Mouse (Mus musculus): ENCODE measurements around the gene Acot12.
"Not testable (repeated sequence)": the region's sequence is repeated elsewhere in the genome, so short reads cannot be mapped to it uniquely, and the experiment has no call there.

The Acot12 gene

DNA sequence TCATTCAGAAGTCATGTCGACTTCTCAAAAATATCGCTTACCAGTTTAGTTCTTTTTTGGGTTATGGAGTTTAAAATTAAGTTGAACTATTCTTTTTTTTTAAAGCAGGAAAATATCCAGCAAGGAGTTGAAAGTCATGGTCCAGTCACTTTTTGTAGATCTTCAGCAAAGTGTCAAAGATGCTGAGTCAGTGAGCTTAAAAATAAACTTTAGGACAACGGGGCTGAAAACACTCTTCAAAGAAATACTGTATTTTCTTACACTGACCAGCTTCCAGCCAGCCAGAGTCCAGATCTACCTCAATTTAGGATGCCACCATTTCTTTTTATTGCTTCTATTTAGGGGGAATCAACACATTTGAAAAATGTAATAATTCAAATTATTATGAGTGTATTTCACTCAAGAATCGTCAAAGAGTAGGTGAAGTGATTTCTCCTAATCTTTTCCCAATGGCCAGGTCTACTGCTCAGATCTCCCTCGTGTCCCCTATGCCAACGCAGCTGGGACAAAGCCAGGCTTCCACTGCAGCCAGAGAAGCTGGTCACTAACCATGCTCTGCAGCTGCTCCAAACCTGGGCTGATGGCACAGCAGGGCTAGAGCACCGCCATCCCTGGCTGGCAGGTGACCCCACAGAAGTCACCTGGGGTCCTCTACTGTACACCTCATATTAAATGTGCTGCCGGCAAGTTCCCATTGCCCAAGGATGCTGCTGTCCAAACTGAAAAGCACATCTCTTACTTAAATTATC is 19.2 kb downstream of the Acot12 start:
- no peak for DNase-seq (ENCODE audit: low read depth, low spot score)

DNA sequence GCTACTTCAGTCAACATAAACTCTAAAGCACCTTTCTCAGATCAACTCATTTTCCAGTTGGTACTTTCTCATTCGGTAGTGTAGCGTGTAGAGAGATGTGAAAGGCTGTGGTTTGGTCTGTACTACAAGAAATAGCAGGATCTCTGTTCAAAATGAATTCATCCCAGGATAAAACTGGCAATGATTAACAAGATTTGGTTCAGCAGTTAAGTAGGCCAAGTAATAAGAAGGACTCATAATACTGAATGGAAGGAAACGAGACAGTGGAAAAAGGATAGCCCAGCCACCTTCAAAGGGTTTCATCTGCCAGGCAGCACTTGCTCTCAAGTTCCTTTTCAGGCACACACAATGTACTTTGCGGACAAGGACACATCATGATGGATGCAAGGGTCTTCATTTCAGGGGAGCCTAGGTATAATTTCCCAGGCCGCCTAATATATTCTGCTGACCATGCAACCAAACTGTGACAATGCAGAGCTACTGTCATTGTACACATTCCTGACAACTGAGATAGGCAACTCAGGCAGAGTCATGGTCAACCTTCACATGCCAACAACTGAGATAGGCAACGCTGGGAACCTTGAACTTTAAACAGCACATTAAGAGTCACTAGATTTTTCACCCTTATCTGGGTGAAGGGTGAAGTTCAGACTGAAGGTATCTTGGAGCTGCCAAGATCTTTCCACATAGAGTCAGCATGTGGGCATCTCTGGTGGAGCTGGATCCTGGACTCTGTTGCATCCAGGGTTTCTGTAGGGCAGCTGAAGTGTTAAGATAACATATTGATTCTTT is 20.5 kb downstream of the Acot12 start:
- DNase-seq (ENCODE audit: low read depth, low spot score) = no peak

DNA sequence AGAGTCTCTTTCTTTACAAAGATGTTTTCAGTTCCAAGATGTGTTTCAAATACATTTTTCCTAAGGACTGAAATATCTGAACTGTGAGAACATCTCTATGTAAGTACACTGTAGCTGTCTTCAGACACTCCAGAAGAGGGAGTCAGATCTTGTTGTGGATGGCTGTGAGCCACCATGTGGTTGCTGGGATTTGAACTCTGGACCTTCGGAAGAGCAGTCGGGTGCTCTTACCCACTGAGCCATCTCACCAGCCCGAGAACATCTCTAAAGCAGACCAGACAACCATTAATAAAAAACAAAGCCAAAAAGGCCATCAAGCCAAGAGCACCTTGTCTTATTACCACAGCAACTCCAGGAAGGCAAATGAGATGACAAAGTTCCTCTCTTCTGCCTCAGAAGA is 22.3 kb downstream of the Acot12 start:
- not testable (repeated sequence) for DNase-seq (ENCODE audit: low read depth, low spot score)

DNA sequence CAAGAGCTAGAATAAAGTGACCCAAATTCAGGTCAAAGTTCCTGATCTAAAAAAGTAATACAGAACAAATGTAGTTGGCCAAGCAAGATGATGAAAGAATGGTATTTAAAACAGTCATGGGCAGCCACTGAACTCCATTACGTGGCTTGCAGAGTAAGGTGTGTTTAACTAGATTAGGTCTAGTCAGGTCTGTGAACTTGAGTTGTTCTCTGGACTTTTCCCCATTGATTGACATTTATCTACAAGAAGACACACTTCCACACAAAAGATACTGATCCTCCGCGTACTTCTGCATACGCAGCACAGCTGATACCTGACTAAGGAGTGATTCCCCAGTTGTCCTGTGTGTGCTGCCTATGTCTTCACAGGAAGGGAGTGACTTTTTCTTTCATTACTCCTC is 24.3 kb downstream of the Acot12 start:
- DNase-seq (ENCODE audit: low read depth, low spot score) = no peak

DNA sequence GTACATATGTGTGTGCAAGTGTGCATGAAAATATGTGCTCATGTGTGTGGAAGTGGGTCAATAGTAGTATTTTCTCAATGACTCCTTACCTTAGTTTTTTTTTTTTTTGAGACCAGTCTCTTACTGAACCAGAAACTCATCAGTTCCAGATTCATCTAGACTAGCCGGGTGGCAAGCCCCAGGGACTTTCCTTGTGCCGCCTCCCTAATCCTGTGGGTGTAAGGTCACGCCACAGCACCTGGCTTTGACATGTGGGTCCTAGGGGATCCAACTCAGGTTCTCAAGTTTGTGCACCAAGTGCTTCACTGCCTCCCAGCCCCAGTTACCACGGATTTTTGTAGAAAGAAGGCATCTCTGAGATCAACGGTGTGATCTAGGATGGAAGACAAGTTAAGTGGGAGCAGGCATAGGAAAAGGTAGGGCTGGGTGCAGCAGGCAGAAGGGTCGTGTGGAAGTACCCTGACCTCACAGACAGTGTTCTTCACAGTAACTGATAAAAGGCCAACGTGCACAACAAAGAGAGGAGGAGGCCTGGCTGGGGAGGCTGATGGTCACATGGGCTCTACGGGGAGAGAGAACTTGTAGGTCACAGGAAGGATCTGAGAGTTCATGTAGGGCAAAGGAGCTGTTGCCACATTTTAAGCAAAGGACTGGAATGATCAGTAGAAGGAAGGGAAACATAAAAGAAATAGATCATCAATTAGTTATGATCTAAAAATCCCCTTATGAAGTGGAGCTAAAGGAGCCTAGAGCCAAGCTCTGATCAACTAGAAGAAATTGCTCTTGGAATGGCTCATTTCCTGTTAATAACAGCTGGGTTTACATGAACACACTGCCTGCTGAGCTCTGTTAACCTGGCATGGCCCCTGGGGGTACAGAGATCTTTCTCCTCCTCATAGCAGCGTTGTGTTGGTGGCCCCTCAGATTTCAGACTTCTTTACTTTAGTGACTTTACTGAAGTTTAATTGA is 27.7 kb downstream of the Acot12 start:
- no peak for DNase-seq (ENCODE audit: low read depth, low spot score)

DNA sequence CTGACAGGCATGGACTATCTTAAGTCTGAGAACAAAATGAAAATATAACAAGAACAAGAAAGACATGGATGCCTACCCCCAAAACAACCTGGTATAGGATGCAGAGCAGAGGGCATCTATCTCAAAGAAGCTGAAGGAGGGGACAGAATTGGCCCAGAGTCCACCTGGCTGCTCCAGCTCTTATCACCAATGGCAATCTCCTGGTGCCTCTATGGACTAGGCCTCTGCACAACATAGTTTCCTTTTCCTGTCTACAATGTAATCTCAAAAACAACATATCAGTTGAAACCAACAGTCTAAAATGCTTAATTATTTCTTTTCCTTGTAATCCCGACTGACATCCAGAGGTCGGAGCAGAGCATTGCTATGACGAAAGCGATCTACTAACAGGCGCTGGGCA is 36.8 kb downstream of the Acot12 start:
- DNase-seq (ENCODE audit: low read depth, low spot score) = no peak

DNA sequence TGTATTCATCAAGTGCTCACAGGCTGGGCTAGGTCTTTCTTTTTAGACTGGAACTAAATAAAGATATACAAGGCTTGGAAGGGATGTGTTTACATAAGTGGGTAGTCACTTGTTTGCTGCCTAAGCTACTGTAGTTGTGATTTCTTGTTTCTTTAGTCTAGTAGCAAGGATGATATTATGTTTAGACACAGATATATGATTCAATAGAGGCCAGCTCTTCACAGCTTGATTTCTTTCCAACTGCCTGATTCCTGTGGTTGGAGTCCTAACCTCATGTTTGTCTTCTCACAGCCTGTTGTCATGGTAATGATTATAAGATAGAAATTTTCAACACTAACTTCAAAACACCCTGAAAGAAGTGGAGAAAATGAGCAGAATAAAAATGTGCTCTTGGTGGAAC is 38.6 kb downstream of the Acot12 start:
- no peak for DNase-seq (ENCODE audit: low read depth, low spot score)

DNA sequence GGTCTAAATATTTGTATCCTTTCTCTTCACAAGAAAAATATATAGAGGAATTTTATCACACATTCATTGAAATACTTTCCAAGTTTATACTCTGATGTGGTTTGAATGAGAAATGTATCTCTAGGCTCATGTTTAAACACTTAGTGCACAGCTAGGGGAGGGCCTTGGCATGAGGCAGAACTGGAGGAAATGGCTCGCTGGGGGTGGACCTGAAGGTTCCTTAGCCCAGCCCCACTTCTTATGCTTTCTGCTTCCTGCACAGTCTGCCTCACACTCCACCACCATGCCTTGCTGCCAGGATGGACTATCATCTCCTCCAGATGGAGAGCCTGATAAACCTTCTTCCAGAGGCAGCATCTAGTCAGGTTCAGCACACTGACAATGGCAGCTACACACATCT is 50.7 kb downstream of the Acot12 start:
- no peak for DNase-seq (ENCODE audit: low read depth, low spot score)

DNA sequence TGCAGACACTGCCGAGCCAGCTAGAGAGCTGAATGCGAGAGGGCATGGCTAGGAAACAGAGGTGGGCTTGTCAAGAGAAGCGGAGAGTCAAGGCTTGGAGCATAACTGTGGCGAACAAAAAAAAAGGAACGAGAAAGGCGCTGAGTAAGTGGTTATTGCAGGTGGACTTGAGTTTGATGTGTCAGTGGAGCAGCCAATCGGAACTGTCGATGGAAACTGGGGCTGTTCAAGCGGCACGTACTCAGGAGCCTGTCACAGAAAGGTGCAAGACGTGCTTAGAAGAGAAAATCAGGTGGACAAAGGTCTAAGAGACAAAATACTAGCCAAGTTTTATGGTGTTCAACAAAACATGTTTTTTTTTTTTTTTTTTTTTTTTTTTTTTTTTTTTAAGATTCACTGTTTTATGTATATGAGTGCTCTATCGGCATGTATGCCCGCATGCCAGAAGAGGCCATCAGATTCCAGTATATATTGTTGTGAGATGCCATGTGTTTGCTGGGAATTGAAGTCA is 53.7 kb downstream of the Acot12 start:
- DNase-seq (ENCODE audit: low read depth, low spot score) = no peak

DNA sequence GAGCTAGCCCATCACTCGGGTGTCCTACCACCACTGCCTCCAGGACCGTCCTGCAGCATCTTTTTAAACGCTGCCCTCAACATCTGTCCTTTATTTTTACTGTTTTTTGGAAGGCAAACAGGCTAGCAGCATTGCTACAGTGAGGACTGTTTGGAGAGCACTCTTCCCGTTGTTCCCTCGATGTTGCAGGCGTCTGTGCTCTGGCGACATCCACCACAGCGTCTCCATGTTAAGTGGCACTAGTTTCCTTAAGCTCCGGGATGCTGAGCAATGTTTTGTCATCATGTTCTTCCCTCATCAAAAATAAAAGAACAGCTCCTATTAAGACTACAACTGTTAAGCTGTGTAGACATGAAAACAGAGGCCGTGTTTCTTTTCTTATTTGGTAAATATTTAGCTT is 54.3 kb downstream of the Acot12 start:
- no peak for DNase-seq (ENCODE audit: low read depth, low spot score)

DNA sequence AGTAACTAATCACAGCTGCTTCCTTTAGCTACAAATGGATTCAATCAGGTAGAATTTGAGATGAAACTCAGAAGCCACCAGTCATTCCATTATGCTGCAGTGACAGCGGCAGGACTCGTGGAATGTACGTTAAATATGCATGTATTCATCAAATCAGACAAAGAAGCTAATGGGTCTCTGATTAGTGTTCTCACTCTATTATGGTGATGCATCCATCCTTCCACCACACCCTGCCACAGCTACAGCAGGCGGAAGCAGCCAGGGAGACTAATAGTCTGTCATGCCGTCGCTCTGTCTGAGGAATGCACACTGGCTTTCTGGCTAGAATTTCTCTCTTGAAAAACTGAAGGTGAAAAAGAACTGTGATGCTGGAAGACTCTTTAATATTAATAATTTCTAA is 54.7 kb downstream of the Acot12 start:
- DNase-seq (ENCODE audit: low read depth, low spot score) = no peak

DNA sequence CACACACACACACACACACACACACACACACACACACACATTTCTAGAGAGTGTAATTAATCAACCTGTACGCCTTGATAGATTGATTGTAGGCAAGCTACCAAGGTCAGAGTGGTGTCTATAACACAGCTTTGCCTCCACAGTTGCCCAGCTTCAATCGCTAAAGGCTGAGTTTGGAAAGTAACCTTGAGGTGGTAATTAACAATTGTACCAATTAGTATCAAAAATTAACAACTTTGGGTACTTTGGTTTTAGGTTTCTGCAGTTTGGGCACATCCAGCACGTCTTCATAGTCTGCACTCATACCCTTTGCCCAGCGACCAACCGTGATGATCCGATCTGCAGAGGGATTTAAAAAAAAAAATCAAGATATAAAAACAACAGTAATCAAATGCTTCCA is 55.6 kb downstream of the Acot12 start:
- no peak for DNase-seq (ENCODE audit: low read depth, low spot score)

DNA sequence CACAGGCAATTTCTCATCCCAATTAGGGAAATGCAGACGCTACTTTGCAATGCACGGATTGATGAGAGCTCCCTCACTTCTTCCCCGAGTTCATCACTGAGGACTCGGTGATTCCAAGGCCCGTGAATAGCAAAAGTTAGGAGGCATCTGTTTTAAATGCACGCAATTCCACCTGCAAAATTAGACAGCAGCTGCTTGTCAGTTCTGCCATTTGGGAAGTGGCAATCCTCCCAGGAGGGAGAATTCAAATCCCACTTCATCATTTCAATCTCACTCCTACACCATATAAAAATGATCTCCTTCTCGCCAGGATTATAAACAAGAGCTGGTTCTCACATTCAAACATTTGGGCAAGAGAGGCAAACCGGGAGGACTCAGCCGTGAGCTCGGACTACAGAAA is 56.1 kb downstream of the Acot12 start:
- no peak for DNase-seq (ENCODE audit: low read depth, low spot score)

DNA sequence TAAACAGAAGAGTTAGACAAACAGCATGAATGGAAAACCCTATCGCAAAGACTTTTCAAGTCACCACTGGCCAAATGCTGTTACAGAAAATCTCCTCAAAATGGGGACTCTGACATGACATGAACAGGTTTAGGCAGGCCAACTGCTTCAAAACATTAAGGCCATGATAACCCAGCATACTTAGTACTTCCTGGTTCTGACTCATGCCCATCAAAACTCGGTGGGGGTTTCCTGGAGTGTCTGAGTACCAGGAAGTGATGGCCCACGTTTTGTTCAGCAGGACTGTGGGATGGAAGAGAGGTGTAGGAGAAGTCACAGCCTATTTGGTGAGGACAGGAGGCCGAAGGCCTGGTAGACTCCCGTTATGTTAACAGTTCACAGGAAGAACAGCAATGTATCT is 60.4 kb downstream of the Acot12 start:
- no peak for DNase-seq (ENCODE audit: low read depth, low spot score)

DNA sequence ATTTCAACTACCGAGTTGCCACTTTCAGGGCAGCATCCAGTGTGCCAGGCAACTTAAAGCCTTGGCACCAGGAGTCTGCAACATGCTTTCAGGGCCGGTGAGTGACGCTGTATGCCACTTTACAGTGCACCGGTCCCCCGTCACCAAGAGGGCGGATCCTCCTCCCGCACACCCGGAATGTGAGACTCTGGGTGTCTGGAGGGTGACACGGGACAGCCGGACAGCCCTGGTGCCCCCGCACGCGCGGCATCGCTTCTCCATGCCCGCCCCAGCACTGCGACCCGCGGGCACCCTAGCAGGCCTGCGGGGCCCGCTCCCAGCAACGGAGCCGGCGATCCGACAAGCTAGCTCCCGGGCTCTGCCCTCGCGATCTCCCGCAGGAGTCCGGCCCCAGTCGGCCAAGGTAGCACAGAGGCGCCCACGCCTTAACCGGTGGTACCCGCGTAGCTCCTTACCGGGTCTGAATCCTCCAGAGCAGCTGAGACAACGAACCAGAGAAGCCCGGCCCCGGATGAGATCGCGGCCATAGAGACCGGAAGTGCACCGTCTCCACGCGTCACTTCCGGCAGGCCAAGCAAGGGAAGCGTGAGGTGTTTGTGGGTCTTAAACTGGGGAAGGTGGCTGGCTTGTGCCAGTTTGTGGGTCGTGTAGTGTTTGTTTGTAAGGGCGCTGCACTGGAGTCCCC is 66.0 kb downstream of the Acot12 start, which contains the start of gene Zcchc9:
TSS of gene Zcchc9 (minus strand) at position 551 of the 685 bp plus-strand sequence.
- peak; percentile 91 for DNase-seq (ENCODE audit: low read depth, low spot score)

DNA sequence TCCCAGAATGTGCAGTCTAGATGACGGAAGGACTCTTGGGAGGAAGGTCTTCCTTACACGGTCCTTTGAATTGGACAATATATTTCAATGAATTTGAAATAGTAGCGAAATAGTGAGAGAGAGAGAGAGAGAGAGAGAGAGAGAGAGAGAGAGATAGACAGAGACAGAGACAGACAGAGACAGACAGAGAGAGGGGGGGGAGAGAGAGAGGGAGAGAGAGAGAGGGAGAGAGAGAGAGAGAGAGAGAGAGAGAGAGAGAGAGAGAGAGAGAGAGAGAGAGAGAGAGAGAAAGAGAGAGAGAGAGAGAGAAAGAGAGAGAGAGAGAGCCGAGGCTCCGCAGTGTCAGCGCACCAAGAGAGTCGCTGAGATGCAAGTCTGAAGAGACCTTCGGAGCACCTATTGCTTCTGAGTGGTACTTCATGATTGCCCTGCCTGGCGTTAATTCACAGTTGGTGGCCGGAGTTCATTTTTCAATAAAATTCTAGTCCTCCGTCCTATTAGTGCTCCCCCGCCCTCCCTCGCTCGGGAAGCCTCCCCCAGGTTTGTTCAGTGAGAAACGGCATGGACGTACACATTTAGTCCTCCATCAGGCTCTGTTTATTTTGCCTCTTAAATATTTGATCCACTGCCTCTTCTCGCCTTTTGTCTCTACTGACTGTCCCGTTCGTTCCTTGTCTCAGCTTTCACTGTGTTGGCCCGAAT is 66.7 kb downstream of the Acot12 start:
- peak; percentile 16 for DNase-seq (ENCODE audit: low read depth, low spot score)

DNA sequence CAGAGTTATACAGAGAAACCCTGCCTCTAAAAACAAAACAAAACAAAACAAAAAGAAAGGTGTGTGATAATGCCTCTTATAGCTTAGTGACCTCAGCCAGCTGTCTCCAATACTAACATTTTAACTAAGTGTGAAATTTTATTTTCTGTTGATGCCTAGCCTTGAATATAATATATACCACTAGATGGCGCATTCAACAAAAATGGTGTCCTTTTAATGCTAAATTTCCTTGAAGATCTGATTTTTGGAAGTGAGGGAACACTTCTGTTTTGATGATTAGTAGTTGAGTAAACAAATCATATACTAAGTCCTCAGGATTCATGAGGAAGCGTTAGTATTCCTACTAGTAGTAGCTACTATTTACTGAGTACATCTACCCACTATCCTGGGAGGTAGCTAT is 68.2 kb downstream of the Acot12 start:
- DNase-seq (ENCODE audit: low read depth, low spot score) = no peak

DNA sequence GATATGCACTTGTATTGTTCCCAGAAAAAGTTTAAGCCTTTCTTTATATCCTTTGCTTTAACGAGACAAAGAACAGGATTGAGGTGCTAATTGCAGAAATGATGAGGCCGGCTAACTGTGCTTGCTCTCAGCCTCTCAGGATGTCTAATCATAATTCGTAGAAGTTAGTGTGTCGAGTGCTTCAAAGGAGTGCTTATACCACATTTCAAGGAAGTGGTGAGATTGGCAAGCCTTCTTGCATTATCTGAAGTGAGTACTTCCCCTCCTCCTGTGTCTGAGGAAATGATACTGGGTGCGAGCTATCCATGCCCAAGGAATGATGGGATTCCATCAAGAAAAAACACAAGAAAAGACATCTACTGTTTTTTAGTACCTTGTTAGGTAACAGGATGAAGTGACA is 73.4 kb downstream of the Acot12 start:
- no peak for DNase-seq (ENCODE audit: low read depth, low spot score)

DNA sequence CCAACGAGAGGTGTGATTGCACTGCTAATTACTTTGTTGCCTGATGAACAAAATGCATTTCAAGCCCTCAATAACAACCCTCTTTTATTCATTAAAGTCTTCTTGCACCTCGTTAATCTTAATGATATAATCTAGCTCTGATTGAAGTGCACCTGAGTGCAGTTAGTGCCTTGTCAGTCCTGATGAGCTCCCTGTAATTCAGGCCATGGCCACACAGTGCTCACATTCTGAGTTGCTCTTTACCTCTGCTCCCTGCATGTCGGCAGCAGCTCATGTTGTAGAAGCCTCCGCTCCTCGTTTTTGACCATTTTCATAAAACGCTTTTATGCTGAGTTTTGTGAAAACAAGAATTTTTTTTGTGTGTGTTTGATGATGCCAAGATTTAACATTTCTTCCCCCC is 82.4 kb downstream of the Acot12 start:
- DNase-seq (ENCODE audit: low read depth, low spot score) = no peak

DNA sequence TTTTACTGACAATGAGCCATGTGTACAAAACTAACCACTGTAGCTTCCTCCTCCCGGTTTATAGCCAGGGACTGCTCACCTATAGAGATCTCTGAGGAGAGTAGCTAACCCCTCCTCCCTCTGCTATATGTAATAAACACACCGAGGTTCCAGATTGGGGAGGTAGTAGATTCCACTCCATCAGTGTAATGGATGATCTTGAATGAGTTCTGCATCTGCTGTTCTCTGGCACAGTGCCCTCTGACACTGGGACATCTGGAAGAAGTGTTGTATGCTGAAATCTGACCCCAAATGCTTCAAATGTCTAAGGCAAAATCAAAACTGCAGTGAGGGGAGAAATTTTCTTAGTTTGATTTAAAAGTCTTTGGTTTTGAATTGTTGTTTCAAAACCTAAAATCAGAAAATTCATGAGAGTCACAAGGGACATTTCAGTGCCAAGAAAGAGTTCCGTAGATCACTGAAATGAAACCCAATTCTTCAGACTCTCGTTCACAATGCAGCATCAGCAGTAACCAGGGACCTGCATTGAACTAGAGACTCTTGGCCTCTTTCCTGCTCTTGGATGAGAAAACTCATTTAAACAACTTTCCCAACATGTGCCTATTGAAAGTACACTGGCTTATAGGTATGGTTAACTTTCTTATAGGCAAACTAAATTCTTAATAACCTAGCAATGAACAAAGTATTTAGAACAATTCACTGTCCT is 83.7 kb downstream of the Acot12 start:
- no peak for DNase-seq (ENCODE audit: low read depth, low spot score)

Data from retina, postnatal 7 days (tissue).